Mouse (Mus musculus) stomach, postnatal 0 days (tissue): ENCODE measurements around the gene Slc8a1.

ENCODE experiments used
- CTCF ChIP-seq: IDR thresholded peaks from 2 replicates; pipeline ENCODE4 v1.5.1; 2016; ENCODE audit warnings: antibody characterized with exemption, low read depth, mild to moderate bottlenecking, moderate library complexity
- EP300 ChIP-seq: optimal IDR thresholded peaks from 2 replicates; pipeline ENCODE3; 2016; ENCODE audit warnings: antibody characterized with exemption

DNA sequence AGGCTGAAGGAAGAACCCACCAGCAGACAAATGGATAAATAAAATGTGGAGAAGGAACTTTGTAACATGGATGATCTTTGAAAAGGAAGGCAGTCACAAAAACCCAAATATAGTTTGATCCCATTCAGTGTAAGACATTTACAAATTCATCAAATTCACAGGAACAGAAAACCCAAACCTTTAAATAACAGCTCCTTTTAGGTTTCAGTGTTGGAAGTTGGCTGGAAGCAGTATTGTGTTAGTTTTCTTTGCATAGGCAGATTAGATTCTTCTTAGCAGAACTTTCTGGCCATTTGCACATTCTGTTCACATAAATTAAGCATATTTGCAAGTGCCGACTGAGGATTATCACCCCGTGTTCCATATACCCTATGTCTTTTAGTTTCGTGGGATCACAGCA, 193.3 kb downstream of the Slc8a1 start:
- TF ChIP-seq EP300, result no peak
- TF ChIP-seq CTCF, result no peak
